Mouse (Mus musculus) urinary bladder, postnatal 10 days (tissue): ENCODE results near the gene Pp2d1.

Experiments used
- DNase-seq: peaks from one replicate; pipeline ENCODE4 v3.0.0; 2022; ENCODE audit warnings: low spot score

Gene Pp2d1

DNA sequence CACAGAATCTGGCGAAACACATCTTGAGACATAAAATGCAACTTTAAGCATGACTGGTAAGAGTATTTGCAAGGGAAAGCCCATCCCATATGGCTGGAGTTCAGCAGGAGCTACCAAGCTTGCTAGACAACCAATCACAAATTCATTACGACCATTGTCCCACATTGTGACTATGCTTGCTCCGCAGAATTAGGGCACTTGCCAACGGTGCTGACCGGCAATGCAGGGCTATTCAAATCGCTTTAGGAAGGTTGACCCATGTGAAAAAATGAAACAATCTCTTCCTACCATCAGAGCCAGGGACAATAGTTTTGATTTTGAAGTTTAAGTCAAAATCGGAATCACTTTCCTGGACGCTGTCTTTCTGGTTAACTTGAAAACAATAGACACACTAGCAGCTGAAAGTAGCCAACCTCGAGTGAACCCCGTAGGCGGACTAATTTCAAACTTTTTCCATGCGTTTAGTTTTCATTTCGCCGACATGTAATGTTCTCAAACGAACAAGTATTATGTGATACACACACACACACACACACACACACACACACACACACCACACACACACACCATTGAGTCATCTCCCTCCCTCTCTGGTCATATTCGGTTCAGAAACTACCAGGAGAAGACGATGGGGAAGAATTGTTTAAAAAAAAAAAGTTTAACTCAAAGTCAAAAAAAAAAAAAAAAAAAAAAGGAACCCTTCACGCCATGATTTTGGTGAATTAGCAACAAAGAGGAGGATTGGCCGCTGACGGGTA, 27.1 kb upstream of the Pp2d1 start, which contains the start of gene Kat2b:
Gene Kat2b, plus strand, starts transcription at position 701 of the 758 bp plus-strand sequence.
- no peak for DNase-seq

DNA sequence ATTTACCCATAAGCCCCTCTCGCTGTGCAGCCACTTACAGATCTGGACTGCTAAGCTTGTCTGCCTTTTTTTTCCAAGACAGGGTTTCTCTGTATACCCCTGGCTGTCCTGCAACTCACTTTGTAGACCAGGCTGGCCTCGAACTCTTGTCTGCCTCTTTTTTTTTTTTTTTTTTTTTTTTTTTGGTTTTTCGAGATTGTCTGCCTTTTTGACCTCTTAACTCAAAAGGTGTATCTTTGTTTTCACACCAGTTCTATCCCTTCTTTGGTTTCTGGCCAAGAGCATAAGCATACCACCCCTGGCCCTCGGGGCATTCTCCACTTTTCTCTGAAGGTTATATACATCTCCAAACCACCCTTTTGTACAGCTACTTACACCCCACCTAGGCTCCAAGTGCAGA, 25.6 kb upstream of the Pp2d1 start:
- no peak for DNase-seq

DNA sequence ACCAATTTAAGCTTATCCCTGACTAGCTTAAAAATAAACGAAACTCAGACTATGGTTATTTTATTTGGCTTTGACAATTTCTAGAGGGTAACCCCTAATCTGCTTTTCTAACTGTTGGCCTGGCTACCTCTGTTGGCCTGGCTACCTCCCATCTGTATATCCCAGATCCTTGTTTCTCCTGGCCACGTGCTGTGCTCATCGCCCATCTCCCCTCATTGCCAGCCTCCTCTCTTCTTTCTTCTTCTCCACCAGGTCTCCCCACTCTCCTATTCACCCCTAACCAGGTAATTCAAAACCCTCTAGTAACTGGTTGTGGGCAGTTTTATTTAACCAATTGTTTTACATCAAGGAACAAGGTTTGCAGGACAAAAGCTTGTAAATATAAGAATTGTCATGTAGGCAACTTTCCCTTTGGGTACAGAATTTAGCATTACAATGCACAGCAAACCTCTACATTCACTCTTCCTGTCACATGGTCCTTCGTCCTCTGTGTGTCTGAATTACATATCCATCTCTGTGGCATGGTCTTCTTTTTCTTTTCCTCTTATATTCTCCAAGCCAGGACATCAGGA, 22.3 kb upstream of the Pp2d1 start:
- DNase-seq = no peak

DNA sequence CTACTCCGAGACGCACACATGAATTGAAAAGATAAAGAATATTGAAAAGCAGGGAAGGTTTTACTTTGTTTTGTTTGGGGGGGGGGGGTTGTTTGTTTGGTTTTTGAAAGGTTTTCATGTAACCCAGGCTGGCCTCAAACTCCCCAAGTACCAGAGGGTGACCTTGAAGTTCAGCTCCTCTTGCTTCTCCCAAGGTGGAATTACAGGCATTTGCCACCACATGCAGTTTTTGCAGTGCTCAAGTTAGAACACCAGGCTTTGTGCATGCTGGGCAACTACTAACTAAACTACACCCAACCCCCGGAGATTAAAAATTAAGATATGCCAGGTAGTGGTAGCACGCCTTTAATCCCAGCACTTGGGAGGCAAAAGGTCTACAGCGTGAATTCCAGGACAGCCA, 20.4 kb upstream of the Pp2d1 start:
- DNase-seq = no peak

DNA sequence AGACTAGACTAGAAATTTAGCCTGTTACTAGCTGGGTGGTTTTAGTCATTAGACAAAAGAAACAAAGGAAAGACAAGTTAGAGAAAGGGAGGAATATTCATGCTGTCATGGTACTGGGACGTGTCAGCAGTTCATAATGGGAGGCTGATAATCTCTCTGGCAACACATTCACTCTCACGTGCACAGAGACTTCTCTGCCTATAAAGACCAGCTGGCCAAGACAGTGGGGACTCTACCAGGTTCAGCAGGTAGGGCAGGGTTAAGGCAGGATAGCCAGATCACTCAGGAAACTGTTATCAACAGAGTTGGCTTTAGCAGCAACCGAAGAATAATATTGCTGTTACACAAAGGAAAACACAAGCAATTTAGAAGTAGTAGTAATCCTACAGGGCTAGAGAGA, 18.2 kb upstream of the Pp2d1 start:
- DNase-seq = no peak

DNA sequence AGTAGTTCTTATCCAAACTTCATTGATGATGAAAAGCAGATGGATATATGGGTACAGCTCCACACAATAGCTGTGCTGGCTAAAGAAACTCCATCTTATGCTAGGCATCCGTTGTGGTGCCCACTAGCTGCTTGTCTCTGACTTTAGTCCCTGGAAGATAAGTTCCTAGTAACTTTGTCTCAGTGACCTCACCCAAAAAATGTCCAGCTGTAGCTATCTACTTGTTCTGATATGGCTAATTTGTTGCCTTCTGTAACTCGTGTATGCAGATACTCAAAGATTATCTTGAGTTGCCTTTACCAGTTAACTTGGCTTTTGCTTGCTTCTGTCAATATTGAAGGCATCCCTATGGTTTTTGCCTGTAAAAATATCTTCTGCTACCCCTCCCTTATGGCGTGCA, 15.6 kb upstream of the Pp2d1 start:
- DNase-seq = no peak

DNA sequence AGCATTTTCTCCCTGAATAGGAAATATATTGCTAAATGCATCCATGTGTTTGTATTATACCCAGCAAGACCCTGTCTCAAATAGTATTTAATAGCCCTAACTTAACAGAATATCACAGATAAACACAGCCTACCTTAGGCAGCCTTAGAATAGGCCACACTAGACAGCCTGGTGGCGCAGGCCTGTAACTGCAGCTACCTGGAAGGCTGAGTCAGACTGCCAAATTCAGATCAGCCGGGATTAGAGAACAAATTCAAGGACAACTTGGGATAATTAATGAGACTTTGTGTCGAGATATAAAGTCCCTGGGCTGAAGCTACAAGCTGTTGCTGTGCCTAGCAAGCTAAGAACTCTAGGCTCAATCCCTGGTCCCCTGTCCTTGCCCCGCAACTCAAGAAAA, 14.8 kb upstream of the Pp2d1 start:
- no peak for DNase-seq

DNA sequence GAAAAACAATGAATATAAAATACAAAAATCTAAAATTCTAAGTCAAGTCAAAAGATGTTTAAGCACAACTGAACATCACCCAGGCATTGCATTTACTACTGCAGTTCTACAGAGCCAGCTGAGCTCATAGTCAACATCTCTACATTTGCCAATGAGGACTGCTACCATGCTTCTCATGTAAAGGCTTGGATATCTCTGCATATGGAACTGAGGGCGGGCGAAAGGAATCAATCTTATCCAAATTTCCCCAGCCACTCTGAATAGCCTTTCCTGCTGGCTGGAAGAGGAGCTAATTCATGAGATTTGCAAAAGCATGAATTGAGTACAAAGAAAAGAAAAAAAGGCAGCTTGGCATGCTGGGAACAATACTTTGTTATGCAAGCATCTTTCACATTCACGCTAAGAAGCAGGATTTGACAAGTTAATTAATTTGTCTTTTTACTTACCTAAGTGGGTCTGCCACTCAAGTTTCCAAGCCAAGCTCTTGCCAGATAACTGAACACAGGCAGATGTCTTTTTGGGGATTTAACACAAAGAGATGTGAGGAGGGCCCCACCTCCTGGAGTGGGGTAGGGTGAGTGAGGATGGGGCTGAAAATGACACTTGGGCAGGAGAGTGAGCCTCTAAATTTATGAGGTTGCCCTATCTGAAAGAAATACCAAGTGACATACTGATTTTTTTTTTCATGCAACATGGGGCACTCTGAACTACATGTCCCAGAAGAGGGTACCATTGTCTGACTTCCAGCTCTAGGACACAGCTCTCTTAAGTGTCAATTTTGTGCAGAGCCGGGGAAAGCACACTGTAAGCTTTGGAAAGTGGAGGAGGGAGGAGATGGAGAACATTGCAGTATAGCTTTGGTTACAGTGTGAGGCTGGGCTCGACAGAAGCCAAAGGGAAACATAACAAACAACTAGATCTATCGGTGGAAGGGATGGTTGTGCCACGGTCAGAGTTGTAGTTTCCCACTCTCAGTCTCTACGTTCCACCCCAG, 12.4 kb upstream of the Pp2d1 start:
- no peak for DNase-seq

DNA sequence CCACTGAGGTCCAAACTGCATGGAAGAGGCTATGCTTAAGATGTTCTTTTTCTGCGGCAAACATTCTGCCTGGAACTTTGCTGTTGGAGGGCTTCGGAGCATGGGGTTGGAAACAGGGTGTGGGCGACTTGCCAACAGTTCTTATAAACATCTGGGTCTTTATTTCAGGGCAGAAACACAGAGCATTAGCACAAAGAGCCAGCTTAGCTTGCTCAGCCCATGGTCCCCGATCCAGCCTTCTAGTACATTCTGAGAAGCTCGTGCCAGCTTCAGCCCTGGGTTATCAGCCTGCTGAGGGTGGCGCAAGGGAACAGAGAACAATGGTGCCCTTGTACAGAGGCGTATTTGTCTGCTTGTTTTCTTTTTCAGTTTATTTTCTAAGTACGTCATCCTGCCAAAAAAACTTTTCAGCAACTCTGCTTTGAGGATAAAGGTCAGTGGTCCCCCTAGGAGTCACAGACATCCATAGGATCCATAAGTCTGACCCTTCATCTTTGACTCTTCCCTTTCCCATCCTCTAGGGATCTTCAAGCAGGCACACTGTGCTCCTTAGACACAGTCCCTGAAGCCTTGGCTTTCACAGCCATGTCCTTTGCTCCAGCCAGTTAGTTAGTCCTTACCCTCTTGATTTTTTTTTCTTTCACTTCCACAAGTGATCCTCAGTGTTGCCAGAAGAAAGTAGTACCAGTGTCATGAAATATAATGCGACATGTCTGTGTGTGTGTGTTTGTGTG, 4.5 kb upstream of the Pp2d1 start:
- no peak for DNase-seq

DNA sequence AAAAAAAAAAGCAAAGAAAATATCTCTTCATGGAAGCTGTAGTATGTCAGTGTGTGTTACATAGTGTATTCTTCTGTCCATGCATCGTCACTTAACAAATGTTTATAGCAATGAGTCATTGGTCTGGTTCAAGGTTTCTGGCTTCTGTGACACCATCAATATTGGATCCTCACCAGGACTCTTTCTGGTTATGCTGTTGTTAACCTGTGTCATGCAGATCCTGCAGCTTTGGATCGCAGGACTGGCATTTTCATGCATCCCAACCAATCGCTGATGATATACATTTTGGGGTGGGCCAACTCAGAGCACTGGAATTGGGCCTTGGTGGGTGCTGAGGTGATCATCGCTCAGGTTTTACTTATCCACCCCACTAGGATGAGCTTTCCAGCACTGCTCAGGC, 3.3 kb upstream of the Pp2d1 start:
- no peak for DNase-seq

DNA sequence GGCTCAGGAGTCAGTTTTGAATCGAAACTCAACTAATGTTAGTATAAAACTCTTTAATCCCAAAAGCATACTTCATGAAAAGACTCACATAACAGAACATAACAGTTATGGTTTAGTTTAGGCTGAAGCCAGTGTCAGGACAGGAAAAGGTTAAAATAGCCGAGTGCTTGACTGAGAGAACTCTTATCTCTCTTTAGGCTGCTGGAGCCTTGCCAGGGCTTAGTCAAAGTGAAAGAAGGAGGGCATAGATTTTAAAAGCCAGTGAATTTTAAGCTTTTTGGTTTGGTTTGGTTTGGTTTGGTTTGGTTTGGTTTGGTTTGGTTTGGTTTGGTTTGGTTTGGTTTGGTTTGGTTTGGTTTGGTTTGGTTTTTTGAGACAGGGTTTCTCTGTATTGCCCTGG, 6.8 kb downstream of the Pp2d1 start:
- DNase-seq = no peak

DNA sequence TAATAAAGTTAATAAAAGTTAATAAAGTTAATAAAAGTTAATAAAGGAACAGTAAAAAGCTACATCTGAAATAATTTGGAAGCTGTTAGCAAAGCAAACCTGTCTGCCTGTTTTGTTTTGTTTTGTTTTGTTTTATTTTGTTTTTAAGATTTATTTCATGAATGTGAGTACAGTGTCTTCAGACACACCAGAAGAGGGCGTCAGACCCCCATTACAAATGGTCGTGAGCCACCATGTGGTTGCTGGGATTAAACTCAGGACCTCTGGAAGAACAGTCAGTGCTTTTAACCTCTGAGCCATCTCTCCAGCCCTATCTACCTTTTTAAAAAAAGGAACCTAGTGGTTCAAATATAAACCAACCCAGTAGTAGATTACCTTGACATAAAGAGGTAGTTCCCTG, 8.1 kb downstream of the Pp2d1 start:
- DNase-seq = no peak

DNA sequence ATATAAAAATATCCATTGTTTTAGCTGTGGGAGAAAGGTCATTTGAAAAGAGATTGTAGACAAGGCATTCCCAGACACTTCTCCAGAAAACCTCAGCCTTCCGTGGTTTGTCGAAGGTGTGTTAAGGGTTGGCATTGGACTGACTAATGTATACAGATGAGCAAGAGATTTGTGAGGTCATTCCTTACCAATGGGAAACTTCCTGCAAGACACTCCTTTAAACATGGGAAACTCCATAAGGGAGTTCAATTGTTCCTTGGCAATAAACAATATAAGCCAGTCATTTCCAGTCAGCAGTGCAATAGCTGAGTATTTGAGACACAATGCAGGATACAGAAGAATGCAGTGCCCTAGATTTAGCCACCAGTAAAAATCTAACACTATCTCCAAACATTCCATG, 11.2 kb downstream of the Pp2d1 start:
- DNase-seq = no peak

DNA sequence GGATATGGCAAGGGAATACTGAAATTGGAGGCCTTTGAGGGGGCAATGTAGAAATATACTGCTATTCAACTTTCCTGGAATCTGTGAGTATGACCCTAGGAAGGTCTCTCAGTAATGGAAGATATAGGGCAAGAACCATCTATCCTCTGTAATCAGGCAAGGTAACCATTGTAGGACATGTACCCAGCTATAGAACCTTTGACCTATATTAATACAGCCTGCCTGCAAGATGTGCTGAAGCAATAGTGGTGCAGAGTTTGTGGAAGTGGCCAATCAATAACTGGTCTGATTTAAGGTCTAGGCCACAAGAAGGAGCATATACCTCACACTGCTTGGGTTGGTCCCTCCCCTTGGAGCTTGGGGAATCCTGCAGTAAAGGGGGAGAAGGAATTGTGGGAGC, 18.7 kb downstream of the Pp2d1 start:
- DNase-seq = no peak

DNA sequence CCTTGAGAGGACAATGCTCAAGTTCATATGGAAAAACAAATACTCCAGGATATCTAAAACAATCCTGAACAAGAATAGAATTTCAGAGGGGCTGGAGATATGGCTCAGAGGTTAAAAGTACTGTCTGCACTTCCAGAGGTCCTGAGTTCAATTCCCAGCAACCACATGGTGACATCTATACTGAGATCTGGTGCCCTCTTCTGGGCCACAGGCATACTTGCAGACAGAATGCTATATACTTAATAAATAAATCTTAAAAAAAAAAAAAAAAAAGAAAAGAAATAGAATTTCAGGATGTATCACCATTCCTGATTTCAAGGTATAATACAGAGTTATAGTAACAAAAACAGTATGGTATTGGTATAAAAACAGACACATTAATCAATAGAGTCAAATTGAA, 19.9 kb downstream of the Pp2d1 start:
- DNase-seq = no peak

DNA sequence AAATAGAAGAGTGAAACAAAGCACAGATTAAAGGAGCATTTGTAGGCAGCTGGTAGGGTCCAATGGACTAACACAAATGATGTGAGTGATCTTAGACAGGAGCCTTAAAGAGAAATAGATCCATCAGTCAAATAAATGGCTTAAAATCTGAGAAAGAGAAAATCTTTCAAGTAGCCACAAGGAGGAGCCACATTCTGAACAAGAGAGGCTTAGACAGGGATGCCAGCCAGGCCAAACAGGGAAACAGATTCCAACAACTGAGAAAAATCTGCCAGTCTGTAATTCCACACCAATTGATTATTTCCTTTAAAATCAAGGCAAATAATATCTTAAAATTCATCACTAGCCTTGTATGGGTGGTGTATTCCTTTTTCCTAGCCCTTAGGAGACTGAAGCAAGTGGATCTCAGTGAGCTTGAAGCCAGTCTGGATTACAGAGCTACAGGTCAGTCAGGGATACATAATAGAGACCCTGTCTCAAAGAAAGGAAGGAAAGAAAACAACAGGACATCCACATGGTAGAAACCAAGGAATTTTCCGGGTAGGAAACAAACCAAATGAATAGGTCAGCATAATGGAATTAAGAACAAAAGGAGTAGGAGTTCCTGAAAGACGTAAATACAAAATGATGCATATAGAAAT, 26.8 kb downstream of the Pp2d1 start:
- no peak for DNase-seq

DNA sequence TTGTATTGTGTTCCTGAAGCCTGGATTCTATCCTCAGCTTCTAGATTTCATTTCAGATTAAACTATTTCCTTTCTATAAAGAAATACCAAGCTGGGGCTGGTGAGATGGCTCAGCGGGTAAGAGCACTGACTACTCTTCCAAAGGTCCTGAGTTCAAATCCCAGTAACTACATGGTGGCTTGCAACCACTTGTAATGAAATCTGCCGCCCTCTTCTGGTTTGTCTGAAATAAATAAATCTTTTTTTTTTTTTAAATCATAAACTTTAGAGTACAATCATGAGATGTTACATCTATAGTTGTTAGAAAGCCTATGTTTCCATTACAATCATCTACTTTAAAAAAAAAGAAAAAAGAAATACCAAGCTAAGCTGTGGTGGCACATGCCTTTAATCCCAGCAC, 36.3 kb downstream of the Pp2d1 start:
- no peak for DNase-seq

DNA sequence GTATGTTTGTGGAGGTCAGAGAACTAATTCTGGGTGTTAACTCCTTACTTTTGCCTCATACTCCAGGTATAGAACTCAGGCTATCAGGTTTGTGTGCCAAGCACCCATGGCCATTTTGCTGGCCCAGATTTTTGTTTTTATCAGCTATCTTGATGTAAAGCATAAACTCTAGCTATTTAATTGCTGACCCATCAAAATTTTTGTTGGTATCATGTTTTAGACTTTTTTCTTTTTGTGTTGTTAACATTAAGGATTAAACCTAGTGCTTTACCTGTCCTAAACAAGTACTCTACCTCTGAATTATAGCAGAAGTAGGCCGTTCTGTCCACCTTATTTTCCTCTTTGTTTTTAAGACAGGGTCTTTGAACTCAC, 50.3 kb downstream of the Pp2d1 start:
- no peak for DNase-seq

DNA sequence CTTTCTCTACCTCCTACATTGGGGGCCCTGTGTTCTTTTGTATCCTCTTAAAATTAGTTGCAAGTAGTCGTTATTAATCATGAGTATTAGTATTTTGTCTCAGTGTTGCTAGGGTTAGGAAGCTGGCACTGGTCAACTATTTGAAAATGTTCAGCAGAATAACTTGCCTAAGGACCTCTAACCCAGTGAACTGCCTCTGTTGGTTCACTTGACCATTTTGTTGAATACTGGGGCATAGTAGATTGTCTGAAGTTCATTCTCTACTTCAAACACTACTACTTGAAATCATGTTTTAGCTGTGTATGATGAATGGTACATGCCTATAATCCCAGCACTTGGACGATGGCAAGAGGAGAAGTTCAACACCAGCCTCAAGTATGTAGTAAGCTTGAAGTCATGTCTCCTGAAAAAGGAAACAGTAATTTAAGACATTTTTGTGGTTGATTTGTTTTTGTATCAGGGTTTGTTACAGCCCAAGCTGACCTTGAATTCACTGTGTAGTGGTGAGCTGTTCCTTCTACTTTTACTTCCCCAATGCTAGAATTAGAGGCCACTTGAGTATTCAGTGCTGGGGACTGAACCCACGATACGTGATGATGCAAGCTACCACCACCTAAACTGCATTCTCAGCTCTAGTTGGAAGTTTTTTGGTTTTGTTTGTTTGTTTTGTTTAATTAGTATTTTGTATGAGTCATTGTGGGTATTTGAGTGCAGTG, 50.8 kb downstream of the Pp2d1 start:
- DNase-seq = no peak

DNA sequence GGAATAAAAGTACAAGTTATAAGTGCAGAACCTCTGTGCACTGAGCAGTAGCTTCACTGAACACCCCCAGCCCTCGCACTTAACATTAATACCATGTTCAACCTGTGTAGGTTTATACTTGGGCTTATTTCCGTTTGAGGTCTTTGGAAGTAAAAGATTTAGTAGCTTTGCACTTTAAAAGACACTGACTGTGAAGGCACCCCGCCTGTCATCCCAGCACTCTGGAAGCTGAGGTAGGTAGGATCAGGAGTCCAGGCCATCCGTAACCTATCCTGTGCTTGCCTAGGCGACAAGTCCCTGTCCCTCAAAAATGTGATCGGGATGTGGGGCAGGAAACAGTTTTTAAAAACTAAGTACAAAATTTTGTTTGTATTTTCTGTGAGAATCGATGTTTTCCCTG, 58.8 kb downstream of the Pp2d1 start:
- DNase-seq = no peak

DNA sequence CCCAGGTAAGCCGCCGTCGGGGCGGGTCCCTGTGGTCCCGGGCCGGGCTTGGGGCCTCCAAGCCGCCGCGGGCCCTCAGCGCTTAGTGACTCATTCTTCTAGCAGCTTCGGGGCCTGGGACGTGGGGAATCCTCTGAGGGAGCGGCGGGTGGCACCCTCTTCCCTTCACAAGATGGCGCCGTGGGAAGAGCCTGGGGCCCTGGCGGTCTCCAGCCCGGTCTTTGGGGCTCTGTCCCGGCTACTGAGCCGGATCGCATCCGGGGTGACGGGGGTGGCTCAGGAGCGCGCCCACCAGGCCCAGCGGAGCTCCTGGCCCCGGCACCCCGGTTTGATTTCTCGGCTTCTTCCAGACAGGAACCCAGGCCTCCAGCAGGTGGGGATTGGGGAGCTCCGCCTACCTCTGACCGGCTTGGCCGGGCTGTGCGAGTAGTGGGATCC, 59.6 kb downstream of the Pp2d1 start:
- peak; percentile 20 for DNase-seq
